41 mouse cellular contexts compared by ENCODE assay signal in the genomic region with DNA sequence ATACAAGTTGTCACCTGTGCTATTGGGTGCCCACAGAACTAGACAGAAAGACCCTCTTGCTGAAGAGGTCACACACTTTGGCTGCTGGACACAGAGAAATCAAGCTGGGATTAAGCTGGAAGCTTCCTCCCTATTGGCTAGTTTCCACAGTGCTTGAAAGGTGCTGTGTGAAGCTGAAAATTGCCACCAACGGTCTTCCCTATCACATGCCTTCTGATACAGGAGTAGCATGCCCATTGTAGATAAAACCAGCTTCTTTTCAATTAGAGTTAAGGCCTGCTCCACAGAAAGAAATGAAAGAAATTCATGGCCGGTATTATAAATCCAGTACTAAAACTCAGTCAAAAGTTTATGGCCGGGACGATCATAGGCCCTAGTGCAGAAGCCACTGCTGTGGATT. TPM values are rescaled to one million over a fixed set of nuclear protein-coding genes. Genes with fewer than 3 reads are reported as not detected.
A peak's percentile ranks its signal among the peaks of the same experiment; 100 is the strongest.
DNase-seq lines count a peak whose midpoint lies in the region; ATAC-seq and TF ChIP-seq lines count a peak whose summit lies in the region.
"Had no signal": no experiment of that assay in that cellular context is flagged by ENCODE, and none has a peak within 500 bp of the region (broad histone marks: within the 10 kb centered on the region; RNA-seq: fewer than 3 reads in every experiment).

No protein-coding gene starts in this region.

- no peak for TF ChIP-seq EP300 in stomach, postnatal 0 days (optimal IDR thresholded peaks at IDR 0.05)

- H3K9ac ChIP-seq in liver, embryonic 11.5 days (ENCODE audit: low read depth, low read length): 0 out of 2 replicates have a peak overlapping the region, but pooled peaks have one; percentile 27
- H3K9ac ChIP-seq in liver, embryonic 15.5 days: peak overlapping the region; percentile 31; the same call in 1 of the 2 replicates
- H3K9ac ChIP-seq in stomach, postnatal 0 days (ENCODE audit: low read length): no peak overlapping the region
- H3K9ac ChIP-seq: hindbrain, embryonic 15.5 days had no signal

- DNase-seq in spleen, postnatal 36 days (ENCODE audit: low spot score in 2 of 2): peak; percentile 4 to 35
- DNase-seq in spleen, adult 18-20 months: no peak
- no peak for DNase-seq in liver, embryonic 11.5 days (ENCODE audit: low spot score)
- no peak for DNase-seq in stomach, postnatal 0 days (ENCODE audit: low spot score)
- DNase-seq in layer of hippocampus, postnatal 25 days (ENCODE audit: extremely low spot score in 1 of 2, low spot score in 1 of 2): no peak
- no peak for DNase-seq in left cerebral cortex, postnatal 25 days (ENCODE audit: low spot score in 2 of 2)
- DNase-seq: adrenal gland, adult 2 months; adrenal gland, postnatal 36 days; B cell, adult 2 months; cerebellum, adult 2 months; cerebellum, postnatal 14 days; gastrocnemius, postnatal 25 days; heart, adult 18-20 months; heart, postnatal 4 days; kidney, adult 2 months; kidney, postnatal 4 days; layer of hippocampus, postnatal 36 days; lung, postnatal 4 days; midbrain, embryonic 14.5 days; retina, postnatal 1 day; right cerebral cortex, postnatal 14 days; thymus, postnatal 14 days had no signal

- H3K9me3 ChIP-seq in liver, embryonic 11.5 days (ENCODE audit: control insufficient read depth, low read length): no peaks in the 10 kb centered on the region
- no peaks in the 10 kb centered on the region for H3K9me3 ChIP-seq in liver, embryonic 15.5 days (replicated peaks)
- H3K9me3 ChIP-seq in stomach, postnatal 0 days (ENCODE audit: control insufficient read depth, low read length): no peaks in the 10 kb centered on the region
- H3K9me3 ChIP-seq: hindbrain, embryonic 15.5 days had no signal

- WGBS in liver, embryonic 11.5 days: 75% methylated on average over 4 of the region's 4 CpGs
- WGBS in liver, embryonic 15.5 days (ENCODE audit: insufficient replicate concordance): 50% methylated on average over 4 of the region's 4 CpGs
- 91% methylated on average over 4 of the region's 4 CpGs for WGBS in stomach, postnatal 0 days

- H3K4me3 ChIP-seq in liver, embryonic 11.5 days (ENCODE audit: low read depth, low read length): no peak overlapping the region
- peak overlapping the region; percentile 56 for H3K4me3 ChIP-seq in liver, embryonic 15.5 days (replicated peaks)
- no peak overlapping the region for H3K4me3 ChIP-seq in stomach, postnatal 0 days (ENCODE audit: low read depth, low read length)
- H3K4me3 ChIP-seq: hindbrain, embryonic 15.5 days had no signal

- no peaks in the 10 kb centered on the region for H3K27me3 ChIP-seq in liver, embryonic 11.5 days (replicated peaks; ENCODE audit: control insufficient read depth, insufficient read depth, low read length)
- no peaks in the 10 kb centered on the region for H3K27me3 ChIP-seq in liver, embryonic 15.5 days
- no peaks in the 10 kb centered on the region for H3K27me3 ChIP-seq in stomach, postnatal 0 days (ENCODE audit: control insufficient read depth, insufficient read depth, low read length)
- H3K27me3 ChIP-seq: hindbrain, embryonic 15.5 days had no signal

- H3K27ac ChIP-seq in liver, embryonic 11.5 days (ENCODE audit: low read depth, low read length): peak overlapping the region; percentile 46
- peak overlapping the region; percentile 75 for H3K27ac ChIP-seq in liver, embryonic 15.5 days (replicated peaks)
- H3K27ac ChIP-seq in stomach, postnatal 0 days (replicated peaks): no peak overlapping the region
- H3K27ac ChIP-seq: hindbrain, embryonic 15.5 days had no signal

- no peaks in the 10 kb centered on the region; the same call in 1 of the 2 replicates for H3K36me3 ChIP-seq in liver, embryonic 11.5 days (ENCODE audit: control insufficient read depth, insufficient read depth, low read length)
- H3K36me3 ChIP-seq in liver, embryonic 15.5 days (replicated peaks): peaks cover 48% of the 10 kb centered on the region
- H3K36me3 ChIP-seq in stomach, postnatal 0 days (ENCODE audit: control insufficient read depth, insufficient read depth, low read length): no peaks in the 10 kb centered on the region
- H3K36me3 ChIP-seq: hindbrain, embryonic 15.5 days had no signal

- peaks cover 19% of the 10 kb centered on the region for H3K4me1 ChIP-seq in liver, embryonic 11.5 days (replicated peaks; ENCODE audit: control insufficient read depth, insufficient read depth, low read length)
- peaks cover 52% of the 10 kb centered on the region for H3K4me1 ChIP-seq in liver, embryonic 15.5 days (replicated peaks)
- no peaks in the 10 kb centered on the region for H3K4me1 ChIP-seq in stomach, postnatal 0 days (replicated peaks; ENCODE audit: control insufficient read depth, insufficient read depth)

- intact Hi-C loops in left cerebral cortex, postnatal 25 days (cut with DNase I): no loop called here

- TF ChIP-seq CTCF in stomach, postnatal 0 days (IDR thresholded peaks at IDR 0.05; ENCODE audit: low read depth): no peak

- ATAC-seq in liver, embryonic 11.5 days (replicated peaks; ENCODE audit: low FRiP score): peak; percentile 21; the same call in 1 of the 2 replicates
- ATAC-seq in liver, embryonic 15.5 days (ENCODE audit: insufficient read depth): no peak
- no peak for ATAC-seq in stomach, postnatal 0 days (ENCODE audit: low FRiP score, low TSS enrichment)
- ATAC-seq: activated CD4-positive, CD25-positive, alpha-beta regulatory T cell, adult 4 months; forebrain, embryonic 14.5 days; inflammation-experienced regulatory T-cells, adult 6 months had no signal

- peak overlapping the region; percentile 49 for H3K4me2 ChIP-seq in liver, embryonic 11.5 days
- H3K4me2 ChIP-seq in liver, embryonic 15.5 days: peak overlapping the region; percentile 69
- no peak overlapping the region for H3K4me2 ChIP-seq in stomach, postnatal 0 days (replicated peaks; ENCODE audit: low read depth)
- H3K4me2 ChIP-seq: heart, embryonic 11.5 days; hindbrain, embryonic 15.5 days had no signal

RNA-seq across cellular contexts. Expression of a gene that starts 4.8 kb away (rescaled TPM):
- polyA plus RNA-seq in liver, embryonic 11.5 days (2014; fragmentation: Nextera tagmentation; extraction: Ambion mirVana): 44.8 and 47.3 TPM in 2 replicates
- polyA plus RNA-seq in liver, embryonic 15.5 days (2015; fragmentation: Nextera tagmentation; extraction: Ambion mirVana): 22.9 and 27.6 TPM in 2 replicates
- polyA plus RNA-seq in stomach, postnatal 0 days (2015; fragmentation: Nextera tagmentation; extraction: Ambion mirVana): 11.5 and 12.2 TPM in 2 replicates
- total RNA-seq in layer of hippocampus, postnatal 25 days (2021): 10 to 100 TPM; 13.7 to 14.6 TPM
- 10 to 100 TPM; 13.8 to 14.2 TPM for total RNA-seq in left cerebral cortex, postnatal 25 days (2021)

RNA-seq across cellular contexts. Expression of a gene that starts 4.9 kb away (rescaled TPM):
- polyA plus RNA-seq in liver, embryonic 11.5 days (2014; fragmentation: Nextera tagmentation; extraction: Ambion mirVana): 125 and 131 TPM in 2 replicates
- polyA plus RNA-seq in liver, embryonic 15.5 days (2015; fragmentation: Nextera tagmentation; extraction: Ambion mirVana): 58.3 and 60.7 TPM in 2 replicates
- 93.5 and 94.2 TPM in 2 replicates for polyA plus RNA-seq in stomach, postnatal 0 days (2015; fragmentation: Nextera tagmentation; extraction: Ambion mirVana)
- 10 to 100 TPM; 71.1 to 71.7 TPM for total RNA-seq in layer of hippocampus, postnatal 25 days (2021)
- total RNA-seq in left cerebral cortex, postnatal 25 days (2021): 10 to 100 TPM; 78.6 to 82.0 TPM

RNA-seq across cellular contexts. Expression of a gene that starts 38.4 kb away (rescaled TPM):
- 79.0 and 82.8 TPM in 2 replicates for polyA plus RNA-seq in liver, embryonic 11.5 days (2014; fragmentation: Nextera tagmentation; extraction: Ambion mirVana)
- polyA plus RNA-seq in liver, embryonic 15.5 days (2015; fragmentation: Nextera tagmentation; extraction: Ambion mirVana): 2,676 and 4,109 TPM in 2 replicates
- 29.1 and 50.8 TPM in 2 replicates for polyA plus RNA-seq in stomach, postnatal 0 days (2015; fragmentation: Nextera tagmentation; extraction: Ambion mirVana)
- not detected for total RNA-seq in layer of hippocampus, postnatal 25 days (2021)
- not detected for total RNA-seq in left cerebral cortex, postnatal 25 days (2021)
- total RNA-seq: gastrocnemius, postnatal 25 days; layer of hippocampus, adult 8-10 months; layer of hippocampus, postnatal 36 days; monocyte, adult 5-6 weeks had no signal
- polyA plus RNA-seq: activated CD4-positive, CD25-positive, alpha-beta regulatory T cell, adult 4 months; cerebellum, adult 2 months; cortical plate, adult 2 months; embryonic facial prominence, embryonic 14.5 days; forebrain, embryonic 14.5 days; inflammation-experienced regulatory T-cells, adult 6 months; kidney, adult 2 months; limb, embryonic 11.5 days; midbrain, embryonic 14.5 days; small intestine, adult 2 months had no signal

RNA-seq across cellular contexts. Expression of a gene that starts 41.3 kb away (rescaled TPM):
- not detected in 2 replicates for polyA plus RNA-seq in liver, embryonic 11.5 days (2014; fragmentation: Nextera tagmentation; extraction: Ambion mirVana)
- polyA plus RNA-seq in liver, embryonic 15.5 days (2015; fragmentation: Nextera tagmentation; extraction: Ambion mirVana): 0.16 and 0.22 TPM in 2 replicates
- 0.11 and 0.15 TPM in 2 replicates for polyA plus RNA-seq in stomach, postnatal 0 days (2015; fragmentation: Nextera tagmentation; extraction: Ambion mirVana)
- not detected for total RNA-seq in layer of hippocampus, postnatal 25 days (2021)
- under 1 TPM in 1 of 2 experiments, not detected in 1; 0.44 TPM for total RNA-seq in left cerebral cortex, postnatal 25 days (2021)
- total RNA-seq: adrenal gland, adult 2 months; adrenal gland, postnatal 36 days; gastrocnemius, adult 18-20 months; gastrocnemius, postnatal 25 days; heart, adult 18-20 months; heart, postnatal 4 days; layer of hippocampus, adult 8-10 months; layer of hippocampus, postnatal 36 days; liver, adult 2 months; monocyte, adult 5-6 weeks had no signal
- polyA plus RNA-seq: activated CD4-positive, CD25-positive, alpha-beta regulatory T cell, adult 4 months; adrenal gland, adult 2 months; brain, embryonic 14.5 days; embryonic facial prominence, embryonic 14.5 days; forebrain, embryonic 14.5 days; heart, embryonic 16.5 days; hindbrain, embryonic 15.5 days; inflammation-experienced regulatory T-cells, adult 6 months; limb, embryonic 11.5 days; lung, embryonic 16.5 days; neural tube, embryonic 14.5 days; small intestine, adult 2 months; testis, adult 2 months had no signal

Comparison
In these comparisons a context has a peak if more than half of its experiments do, and no peak if none do; other contexts are left out.
1. DNase-seq: peak in spleen, postnatal 36 days (2 of 2); none in spleen, adult 18-20 months (0 of 2), liver, embryonic 11.5 days (single experiment), stomach, postnatal 0 days (single experiment), layer of hippocampus, postnatal 25 days (0 of 2) and left cerebral cortex, postnatal 25 days (0 of 2).
2. RNA of a gene that starts 38.4 kb away (polyA plus RNA-seq): 2,676 to 4,109 TPM in liver, embryonic 15.5 days; 79.0 to 82.8 TPM in liver, embryonic 11.5 days and 29.1 to 50.8 TPM in stomach, postnatal 0 days; every median in the first group is over 10 times any median in the second.